Mouse (Mus musculus): ENCODE data around the gene Olfr1392.
"Not testable (repeated sequence)": the region's sequence is repeated elsewhere in the genome, so short reads cannot be mapped to it uniquely, and the experiment has no call there.

Gene Olfr1392

DNA sequence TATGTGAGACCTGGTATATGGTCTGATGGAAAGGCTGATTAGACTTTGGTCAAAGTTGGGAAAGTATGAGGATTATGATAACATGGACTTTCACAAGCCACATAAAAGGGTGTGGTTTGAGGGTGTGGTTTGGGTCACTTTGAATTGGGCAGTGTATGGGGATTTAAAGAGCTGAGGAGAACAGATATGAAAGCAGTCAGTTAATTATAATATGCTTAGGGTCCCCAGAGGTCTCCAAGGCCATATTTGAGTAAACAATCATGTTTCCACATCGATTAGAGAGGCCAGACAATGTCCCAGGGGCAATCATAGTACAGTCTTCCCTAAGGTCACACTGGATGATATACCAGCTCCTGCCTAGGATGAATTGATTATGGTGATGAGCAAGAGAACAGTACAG is at the start of gene Olfr1392:
Gene Olfr1392, plus strand, starts transcription at position 301 of the 400 bp plus-strand sequence.
- not testable (repeated sequence) for DNase-seq (ENCODE audit: low spot score in 2 of 2)

DNA sequence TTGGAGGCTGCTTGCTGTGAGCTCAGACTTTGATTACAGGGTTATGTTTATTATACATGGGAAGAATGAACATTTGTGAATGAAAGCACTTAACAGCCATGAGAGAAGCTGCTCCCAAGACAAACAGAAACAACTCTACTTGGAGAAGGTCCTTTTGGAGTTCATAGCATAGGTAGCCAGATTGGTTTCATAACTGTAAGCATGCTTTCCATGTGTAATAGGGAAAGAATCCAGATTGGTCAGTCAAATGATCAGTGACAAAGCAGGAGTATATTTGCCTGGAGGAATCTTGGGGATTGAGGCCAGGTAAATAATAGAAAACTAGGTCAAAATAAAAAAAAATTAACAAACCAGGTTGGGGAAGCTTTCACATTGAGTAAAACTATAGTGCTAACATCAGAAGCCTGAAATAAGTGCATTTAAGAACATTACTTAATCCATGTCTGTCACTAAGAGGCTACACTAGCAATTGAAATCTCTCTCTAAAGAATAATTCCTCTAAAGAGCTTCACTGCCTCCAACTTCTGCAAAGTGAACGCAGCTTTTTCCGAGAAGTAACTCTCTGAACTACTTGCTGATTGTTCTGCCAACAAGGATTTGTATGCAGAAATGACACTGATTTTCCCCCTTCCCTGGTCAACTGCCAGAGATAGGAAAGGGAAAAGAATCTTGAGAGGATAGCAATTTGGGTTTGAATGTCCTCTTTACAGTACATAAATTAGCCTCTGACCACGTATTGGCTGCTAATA is 49.4 kb upstream of the Olfr1392 start:
- no peak for DNase-seq (ENCODE audit: low spot score in 2 of 2)

DNA sequence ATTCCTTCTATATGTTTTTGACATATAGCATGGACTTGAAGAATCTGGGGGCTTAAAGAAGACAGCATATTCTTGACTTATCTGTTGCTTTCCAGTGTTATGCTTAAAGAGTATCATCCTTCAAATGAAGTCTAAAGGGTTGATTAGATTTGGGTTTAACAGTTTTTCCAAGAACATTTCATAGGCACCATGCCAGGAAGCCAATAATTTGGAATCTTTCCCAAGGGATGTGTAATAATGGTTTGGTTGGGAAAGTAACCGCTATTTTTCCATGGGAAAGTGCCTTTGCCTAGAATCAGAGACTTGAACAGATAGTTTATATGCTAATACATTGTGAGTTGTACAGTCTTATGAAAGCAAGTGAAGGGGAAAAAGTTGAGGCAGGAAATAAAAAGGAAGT is 48.2 kb upstream of the Olfr1392 start:
- no peak for DNase-seq (ENCODE audit: low spot score in 2 of 2)

DNA sequence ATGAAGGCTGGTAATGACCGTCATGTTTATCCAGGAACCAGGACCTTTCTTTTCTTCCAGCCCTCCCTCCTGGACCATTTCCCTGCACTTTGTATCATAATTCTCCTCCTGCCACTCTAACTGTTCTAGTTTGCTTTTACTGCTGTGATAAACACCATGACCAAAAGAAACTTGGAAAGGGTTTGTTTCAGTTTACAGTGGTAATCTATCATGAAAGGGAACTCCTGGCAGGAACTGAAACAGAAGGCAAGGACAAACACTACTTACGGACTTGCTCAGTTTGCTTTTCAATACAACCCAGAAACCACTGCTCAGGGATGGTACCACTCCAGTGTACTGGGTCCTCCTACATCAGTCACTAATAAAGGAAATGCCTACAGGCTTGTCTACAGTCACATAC is 47.5 kb upstream of the Olfr1392 start:
- DNase-seq (ENCODE audit: low spot score in 2 of 2) = no peak

DNA sequence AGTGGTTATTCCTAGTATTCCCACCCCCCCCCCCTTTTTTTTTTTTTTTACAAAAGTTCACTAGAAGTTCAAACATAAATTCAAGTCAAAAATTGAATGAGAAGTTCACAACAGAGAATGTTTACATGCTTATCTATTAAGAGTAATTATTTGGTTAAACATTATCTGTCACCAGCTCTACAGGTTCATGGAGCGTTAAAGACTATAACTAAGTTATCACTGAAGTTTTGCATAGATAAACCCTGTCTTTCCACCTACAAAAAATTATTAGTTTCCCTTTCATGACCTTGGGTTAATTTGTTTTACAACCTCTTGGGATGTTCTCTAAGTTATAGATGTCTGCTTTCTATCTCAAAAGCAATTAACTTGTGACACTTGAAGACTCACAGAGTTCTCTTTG is 44.8 kb upstream of the Olfr1392 start:
- no peak for DNase-seq (ENCODE audit: low spot score in 2 of 2)

DNA sequence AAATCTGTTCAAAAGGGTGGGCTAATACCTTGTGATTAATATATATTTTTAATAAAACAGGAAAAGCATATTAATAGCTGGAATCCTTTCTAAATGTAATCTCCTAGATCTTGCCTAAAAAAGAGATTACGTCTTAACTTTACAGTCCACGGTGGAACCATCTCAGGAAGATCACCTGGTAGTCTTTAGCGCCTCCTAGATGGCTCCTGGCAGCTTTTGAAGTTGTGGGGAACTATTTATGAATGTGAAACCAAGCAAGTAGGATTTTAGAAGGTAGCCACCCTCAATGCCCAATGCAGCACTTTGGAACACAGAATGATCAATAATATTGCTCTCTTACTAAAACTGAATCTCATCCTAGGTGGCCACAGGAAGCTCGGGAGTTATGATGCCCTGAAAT is 44.2 kb upstream of the Olfr1392 start:
- no peak for DNase-seq (ENCODE audit: low spot score in 2 of 2)

DNA sequence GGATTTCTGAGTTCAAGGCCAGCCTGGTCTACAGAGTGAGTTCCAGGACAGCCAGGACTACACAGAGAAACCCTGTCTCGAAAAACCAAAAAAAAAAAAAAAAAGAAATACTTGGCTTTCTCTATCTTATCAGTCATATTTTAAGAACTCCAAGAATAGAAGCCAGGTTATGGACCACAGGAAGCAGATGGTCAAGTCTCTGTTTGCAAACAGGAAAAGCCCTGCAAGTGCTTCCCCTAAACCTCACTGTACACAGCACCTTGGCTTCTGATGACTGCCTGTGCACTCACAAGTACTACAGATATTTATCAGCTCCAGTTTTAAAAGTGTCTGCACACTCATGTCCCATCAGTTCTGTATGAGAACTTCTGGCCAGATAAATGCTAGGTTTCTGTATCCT is 43.6 kb upstream of the Olfr1392 start:
- DNase-seq (ENCODE audit: low spot score in 2 of 2) = no peak

DNA sequence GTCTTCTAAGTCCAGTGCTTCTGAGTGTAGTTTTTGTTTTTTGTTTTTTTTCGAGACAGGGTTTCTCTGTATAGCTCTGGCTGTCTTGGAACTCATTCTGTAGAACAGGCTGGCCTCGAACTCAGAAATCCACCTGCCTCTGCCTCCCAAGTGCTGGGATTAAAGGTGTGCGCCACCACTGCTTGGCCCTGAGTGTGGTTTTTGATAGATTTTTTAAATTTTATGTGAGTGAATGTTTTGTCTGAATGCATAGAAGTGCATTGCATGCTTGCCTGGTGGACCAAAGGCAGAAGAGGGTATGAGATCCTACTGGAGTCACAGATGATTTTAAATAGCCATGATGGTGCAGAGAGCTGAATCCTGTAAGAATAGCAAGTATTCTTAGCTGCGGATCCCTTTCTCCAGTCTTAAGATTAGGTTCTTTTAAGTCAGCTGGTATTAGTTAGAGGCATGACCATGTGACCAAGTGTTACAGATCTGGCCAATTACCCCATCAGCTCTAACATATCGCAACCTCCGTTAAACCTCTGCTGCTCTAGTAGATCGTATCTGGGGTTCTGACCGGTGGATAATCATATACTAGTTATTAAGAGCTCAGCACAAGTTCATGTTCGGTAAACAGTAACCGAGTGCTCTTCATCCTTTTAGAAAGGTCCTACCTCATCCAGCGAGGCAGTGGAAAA is 42.0 kb upstream of the Olfr1392 start:
- no peak for DNase-seq (ENCODE audit: low spot score in 2 of 2)

DNA sequence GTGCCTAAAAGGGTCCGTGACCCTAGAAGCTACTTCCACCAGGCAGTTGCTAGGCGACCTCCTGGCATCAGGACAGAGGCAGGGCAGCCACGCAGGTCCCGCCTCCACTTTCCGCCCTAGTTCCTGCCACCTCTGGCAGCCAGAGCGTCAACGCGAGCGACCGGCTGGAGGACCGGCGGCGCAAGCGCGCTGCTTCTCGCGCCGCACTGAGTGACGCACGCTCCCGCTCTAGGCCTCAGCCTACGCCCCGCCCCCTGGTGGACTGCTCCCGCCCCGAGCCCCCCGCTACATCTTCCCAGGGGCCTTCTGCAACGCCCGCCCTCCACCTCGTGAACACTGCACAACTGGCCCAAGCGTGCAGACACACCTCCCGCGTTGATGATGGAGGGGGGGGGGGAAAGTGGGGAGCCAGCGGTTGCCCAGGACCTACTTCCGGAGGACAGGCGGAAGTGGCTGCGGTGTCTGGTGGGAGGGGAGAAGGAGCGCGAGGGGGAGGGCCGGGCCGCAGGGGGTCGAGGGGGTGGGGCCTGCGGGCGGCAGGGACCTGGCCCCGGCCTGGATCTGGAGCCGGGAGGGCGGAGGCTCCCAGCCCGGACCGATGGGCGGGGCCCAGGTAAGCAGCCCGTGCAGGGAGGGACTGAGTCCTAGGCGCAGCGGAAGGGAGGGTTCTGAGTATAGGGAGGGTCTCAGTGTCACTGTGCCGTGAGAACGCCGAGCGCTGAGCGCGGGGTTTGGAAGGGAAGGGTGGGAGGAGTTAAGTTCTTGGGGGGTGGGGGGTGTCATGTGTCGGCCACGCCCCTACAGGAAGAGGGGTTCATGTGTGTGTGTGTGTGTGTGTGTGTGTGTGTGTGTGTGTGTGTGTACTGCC is 41.1 kb upstream of the Olfr1392 start, which contains the start of gene Mgat1:
Gene Mgat1, plus strand, starts transcription at position 465 of the 868 bp plus-strand sequence.
- peak; percentile 94 to 96 for DNase-seq (ENCODE audit: low spot score in 2 of 2)

DNA sequence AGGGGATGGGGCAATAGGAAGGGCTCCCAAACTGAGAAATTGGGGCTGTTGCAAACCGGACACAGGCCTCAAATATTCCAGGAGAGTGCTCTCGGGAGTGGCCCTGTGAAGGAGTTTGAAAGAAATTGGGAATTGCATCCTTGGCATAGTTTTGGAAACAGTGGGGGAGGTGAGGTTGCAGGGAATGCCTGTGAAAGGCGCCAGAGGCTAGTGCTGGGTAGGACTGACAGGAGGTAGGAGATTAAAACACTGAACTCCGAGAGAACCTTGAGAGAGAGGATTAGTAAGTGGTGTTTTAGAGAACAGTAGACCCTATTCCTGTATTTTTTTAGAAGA is 40.5 kb upstream of the Olfr1392 start:
- DNase-seq (ENCODE audit: low spot score in 2 of 2) = no peak

DNA sequence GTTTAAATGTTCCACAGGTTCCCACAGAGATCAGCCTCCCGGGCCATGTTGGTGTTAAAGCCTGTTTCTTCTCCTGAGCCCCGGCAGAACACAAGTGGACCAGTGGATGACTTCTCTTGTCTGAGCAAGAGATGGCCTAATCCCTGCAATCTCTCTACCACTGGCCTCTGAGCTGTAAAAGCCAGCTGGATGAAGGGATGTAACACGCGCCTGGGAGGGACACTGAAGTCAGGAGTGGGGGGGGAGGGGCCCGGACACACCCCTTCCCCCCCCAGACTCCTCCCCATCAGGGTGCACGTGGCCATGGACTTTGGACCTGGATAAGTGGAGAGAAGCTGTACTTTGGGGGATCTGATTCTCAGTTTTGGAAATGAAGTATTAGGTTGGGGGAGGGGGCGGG is 39.9 kb upstream of the Olfr1392 start:
- DNase-seq (ENCODE audit: low spot score in 2 of 2) = peak in 1 of 2 experiments; percentile 52

DNA sequence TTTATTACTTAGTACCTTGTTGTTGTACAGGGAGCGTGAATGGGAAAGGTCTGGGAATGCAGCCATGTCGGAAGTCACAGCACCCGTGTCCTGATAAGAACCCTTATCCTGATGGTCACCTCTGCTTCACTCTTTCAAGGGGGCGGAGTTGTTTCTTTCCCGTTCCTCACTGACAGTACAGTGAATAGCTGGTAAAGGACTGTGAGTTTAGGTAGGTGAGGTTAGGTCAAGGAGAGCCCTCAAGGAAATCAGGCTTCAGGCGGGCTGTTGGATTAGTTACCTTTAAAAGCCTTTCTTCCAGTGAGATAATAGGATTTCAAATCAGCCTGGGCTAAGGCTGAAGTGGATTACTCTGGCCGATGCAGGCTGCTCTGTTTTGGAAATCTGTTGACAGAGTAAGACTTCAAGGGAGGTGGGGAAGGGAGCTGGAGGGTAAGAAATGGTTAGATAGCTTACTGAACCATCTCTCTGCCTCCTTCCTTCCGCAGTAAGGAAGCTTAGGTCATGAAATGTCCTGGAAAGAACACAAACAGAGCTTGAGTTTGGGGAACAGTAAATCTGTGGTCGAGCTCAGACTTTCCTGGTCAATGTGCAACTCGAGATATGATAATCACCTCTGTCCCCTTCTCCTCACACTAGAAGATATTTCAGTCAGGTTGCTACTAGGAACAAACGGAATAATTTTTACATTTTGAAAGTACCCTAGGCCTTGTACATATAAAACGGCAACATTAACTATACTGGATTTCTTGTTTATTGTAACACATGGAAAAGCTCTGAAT is 39.3 kb upstream of the Olfr1392 start:
- DNase-seq (ENCODE audit: low spot score in 2 of 2) = no peak

DNA sequence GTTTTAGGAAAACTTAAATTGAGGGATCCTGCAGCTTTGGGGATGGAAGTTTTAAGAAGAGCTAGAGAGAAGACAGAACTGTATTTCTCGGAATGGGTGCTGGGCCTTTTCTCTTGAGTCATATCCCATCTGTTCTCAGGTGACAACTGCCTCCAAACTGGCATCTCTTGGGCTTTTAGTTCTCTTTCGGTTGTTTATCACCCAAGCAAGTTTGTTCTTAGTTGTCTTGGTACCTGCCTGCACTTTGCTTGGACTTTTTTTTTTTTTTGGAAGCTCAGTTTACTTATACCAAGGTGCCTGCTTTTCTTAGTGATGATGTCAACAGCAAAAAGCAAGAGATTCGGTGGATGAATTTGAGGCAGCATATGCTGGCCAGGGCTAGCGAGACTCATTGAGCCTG is 38.6 kb upstream of the Olfr1392 start:
- DNase-seq (ENCODE audit: low spot score in 2 of 2) = no peak

DNA sequence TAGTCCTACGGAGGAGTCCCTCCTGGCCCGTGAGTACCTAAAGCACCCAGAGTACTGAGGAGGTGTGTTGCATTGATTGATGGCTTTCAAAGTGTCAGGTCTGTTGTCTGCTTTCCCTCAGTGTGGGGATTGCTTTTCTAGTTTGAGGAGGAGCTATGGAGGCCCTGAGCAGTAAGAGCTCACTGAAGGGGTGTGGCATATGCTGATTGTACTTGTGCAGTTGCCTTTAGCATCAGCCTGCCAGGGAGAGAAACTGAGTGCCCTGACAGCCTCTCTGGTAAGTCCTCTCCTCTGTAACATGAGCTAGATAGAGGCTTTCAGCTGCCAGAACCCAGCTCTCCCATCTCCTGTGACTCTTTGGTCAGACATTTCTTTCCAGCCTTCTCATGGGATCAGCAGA is 37.8 kb upstream of the Olfr1392 start:
- no peak for DNase-seq (ENCODE audit: low spot score in 2 of 2)

DNA sequence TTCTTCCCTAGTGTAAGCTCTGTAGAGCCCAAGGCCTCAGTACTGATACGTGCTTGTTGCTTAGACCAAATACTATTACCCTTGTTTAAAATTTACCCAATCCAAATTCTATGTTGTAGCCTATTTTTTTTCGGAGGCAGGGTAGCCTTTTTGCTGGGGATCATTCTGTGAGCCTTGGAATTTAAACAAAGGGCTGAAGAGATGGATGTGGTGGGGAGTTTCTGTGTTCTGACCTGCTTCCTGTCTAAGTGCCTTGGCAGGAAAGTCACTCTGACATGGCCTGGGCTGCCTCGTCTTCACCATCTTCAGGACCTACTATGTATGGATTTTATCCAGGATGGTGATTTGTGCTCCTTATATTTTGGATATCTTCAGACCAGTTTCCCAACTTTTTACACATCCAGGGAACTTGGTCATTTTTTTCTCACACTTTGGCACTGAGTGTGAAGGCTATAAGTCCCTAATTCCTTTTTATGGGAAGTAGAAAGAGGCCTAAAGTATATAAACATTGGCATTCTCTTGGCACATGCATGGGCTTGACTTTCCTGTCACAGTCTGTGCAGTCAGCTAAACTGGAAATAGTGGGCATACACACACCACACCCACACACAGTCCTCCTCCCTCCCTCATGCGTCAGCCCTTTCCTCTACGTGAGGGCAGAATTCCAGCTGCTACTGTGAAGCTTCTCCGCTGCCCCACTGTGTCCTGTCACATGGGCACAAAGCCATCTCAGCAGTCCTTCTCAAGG is 36.7 kb upstream of the Olfr1392 start:
- peak; percentile 77 to 78 for DNase-seq (ENCODE audit: low spot score in 2 of 2)

DNA sequence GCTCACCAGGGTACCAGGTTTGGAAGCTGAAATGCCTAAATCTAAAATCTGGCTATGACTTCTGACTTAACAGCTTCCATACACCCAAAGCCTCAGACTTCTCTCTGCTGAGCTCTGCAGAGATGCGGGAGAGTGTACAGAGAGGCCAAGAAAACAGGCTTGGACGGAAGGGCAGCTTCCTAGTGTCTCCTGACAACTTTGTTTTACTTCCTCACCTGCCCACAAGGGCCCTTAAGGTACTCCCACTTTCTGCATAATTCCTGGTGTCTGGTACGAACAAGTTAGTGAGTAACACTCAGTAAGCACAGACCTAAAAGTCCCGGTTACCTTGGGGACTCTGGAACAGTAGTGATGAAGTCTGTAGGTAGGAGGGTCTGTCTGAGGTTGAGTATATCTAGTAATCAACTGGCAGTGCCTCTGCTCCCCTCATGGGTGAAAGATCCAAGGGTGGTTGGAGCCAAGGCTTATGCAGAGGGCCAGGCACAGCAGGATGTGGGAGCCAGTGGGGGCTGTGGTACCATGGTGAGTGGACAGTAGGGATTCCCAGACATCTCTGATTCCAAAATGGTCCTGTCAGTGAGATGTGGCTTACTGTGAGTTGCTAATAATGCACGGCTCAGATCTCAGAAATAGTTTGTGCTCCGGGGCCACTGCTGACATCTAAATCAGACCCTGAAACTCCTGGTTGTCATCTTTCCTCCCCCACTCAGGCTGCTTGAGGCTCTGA is 35.9 kb upstream of the Olfr1392 start:
- no peak for DNase-seq (ENCODE audit: low spot score in 2 of 2)

DNA sequence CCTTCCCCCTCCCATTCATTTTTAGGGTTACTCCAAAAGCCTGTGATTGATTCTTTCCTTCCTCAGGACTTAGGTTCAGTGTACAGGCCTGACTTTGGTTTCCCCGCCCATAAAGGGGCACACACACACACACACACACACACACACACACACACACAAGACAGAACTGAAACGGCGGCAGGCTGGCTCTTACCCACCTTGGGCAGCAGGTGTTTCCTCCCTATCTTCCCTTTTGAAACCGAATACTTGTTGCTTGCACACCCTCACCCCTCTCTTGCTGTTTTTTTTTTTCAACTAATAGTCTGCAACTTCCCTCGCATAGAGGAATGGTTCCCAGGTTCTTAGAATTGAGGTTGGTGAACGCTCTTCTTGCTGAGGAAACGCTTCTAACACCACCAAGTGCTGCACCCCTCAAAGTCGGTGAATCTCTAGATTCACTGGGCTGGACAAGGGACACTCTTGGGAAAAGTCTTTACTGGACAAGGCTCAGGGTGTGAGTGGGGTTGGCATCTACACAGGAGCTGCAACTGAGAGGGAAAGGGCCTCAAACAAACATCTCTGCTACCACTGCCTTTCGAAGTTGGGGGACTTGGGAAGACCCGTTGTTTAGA is 35.2 kb upstream of the Olfr1392 start:
- no peak for DNase-seq (ENCODE audit: low spot score in 2 of 2)

DNA sequence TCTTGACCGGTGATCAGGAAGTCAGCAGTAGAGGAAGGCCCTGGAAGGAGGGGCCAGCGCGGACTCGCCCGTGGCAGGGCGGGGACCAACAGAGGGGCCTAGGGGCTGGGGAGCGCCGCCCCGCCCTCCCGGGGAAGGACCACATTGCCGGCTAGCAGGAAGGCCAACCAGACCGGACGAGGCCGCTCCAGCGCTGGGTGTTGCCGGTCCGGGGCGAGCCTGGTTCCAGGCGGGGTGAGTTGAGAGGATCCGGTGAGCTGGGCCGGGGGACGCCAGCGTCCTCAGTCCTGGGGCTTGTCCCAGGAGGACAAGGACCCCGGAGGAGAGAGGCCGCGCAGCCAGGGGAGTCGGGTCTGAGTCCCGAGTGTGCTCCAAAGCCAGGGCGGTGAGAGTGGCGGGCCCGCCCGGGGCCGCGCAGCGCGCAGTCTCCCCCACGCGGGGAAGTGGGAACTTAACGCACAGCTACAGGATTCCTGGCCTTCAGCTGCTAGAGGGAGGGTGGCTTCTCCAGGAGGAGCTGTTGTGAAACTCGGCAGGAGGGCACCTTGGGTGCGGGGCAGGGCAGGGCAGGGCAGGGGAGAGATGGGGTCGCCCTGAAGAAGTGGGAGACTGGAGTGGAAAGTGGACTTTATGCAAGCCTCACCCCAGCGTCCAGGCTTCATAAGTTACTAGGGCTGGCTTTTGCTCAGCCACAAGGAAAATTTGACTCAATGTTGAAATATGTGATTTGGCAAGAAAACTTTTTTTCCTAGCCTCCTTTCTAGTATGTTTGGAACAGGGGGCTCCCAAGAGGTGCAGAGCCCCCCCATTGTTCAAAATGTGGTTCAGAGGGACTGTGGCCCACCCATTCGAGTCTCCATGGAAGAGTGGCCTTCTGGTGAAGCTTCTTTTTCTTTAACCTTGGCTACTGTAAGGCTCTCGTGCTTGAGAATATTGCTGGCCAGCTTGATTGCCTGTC is 34.4 kb upstream of the Olfr1392 start:
- peak; percentile 94 to 97 for DNase-seq (ENCODE audit: low spot score in 2 of 2)

DNA sequence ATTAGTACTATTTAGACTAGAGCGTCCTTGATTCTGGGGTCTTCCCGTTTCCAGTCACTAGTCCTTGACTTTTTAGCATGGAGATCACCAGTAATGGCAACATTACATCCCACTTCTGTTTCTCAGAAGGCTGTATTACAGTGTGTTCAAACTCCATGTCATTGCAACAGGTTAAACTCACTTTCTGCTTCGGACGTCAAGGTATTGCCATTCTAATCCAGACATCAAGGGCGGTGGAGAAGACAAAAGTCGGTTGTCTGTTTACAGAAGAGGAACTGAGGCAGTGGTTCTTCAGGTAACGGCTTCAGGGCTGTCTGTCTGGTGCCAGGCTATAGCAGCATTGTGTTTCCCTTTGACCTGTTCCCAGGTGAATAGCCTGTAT is 33.7 kb upstream of the Olfr1392 start:
- no peak for DNase-seq (ENCODE audit: low spot score in 2 of 2)
